Mouse (Mus musculus) bone marrow, adult 2 months (tissue): ENCODE measurements at regions not wholly inside any gene's neighbourhood (a gene's known extent, or its start where the extent isn't known, plus 50 kb on each side); places are given as distances from the start of the nearest gene placed in this dataset.

ENCODE experiments used
- CTCF ChIP-seq: fragments of 200-500 bp; IDR thresholded peaks from 2 replicates; pipeline ENCODE4 v1.5.1; 2011; ENCODE audit warnings: low read length, control low read depth; ENCODE audit not compliant: control insufficient read depth, insufficient read depth
- POLR2A ChIP-seq: fragments of 200-500 bp; IDR thresholded peaks from 2 replicates; pipeline ENCODE4 v1.6.1; 2011; ENCODE audit warnings: low read depth, mild to moderate bottlenecking, control low read depth, low read length, borderline replicate concordance; ENCODE audit not compliant: control insufficient read depth

- no peak for TF ChIP-seq CTCF
- no peak for TF ChIP-seq POLR2A
Measured at GRCm38 (mm10) chr5:73946164-73946563, 122.1 kb downstream of the Usp46 start.
